Mouse (Mus musculus): ENCODE measurements around the gene Pcbp3. TPM values are rescaled to one million over a fixed set of nuclear protein-coding genes. Genes with fewer than 3 reads are reported as not detected.
A peak's percentile ranks its signal among the peaks of the same experiment; 100 is the strongest.

The Pcbp3 gene
- polyA plus RNA-seq, 1 experiment from 2014 or later, result 11.8 TPM

- Histone ChIP-seq H3K4me1 (peaks cover 9% of the 10 kb centered on the region; the same call in 1 of the 2 replicates), H3K9me3 (no peaks in the 10 kb centered on the region), H3K4me3 (no peak overlapping the region), H3K27ac (replicated peaks) (no peak overlapping the region), H3K36me3 (no peaks in the 10 kb centered on the region), H3K9ac (no peak overlapping the region), H3K4me2 (no peak overlapping the region), H3K27me3 (replicated peaks) (no peaks in the 10 kb centered on the region)
- 83% methylated on average over 2 of the region's 2 CpGs for WGBS
- no peak for ATAC-seq (ENCODE audit: extremely low read depth, insufficient number of reproducible peaks, low FRiP score, low TSS enrichment)
Measured at GRCm38 (mm10) chr10:76818337-76818736, 143.3 kb downstream of the Pcbp3 start.

DNA sequence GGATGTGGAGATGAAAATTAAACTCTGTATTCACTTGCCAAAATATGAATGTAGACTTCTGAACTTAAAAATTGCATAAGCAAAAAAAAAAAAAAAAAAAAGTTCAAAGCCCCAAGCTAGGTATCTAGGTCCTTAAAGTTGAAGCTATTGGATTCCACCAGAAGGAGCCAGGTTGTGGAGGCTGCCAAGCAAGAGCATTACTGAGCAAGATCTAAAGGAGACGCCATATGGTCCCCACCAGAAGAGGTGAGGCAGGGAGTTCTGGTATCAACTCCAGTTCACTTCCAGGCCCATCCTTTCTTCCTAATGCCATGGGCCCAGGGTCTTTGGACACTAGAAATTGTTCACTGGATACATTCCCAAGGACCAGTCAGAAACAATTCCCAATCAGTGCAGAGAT is 144.8 kb downstream of the Pcbp3 start:
- ATAC-seq (ENCODE audit: extremely low read depth, insufficient number of reproducible peaks, low FRiP score, low TSS enrichment), result no peak

GRCm38 (mm10) chr10:76816436-76816835 is 145.3 kb downstream of the Pcbp3 start:
- H3K9me3 ChIP-seq, result no peaks in the 10 kb centered on the region
- ATAC-seq (ENCODE audit: extremely low read depth, insufficient number of reproducible peaks, low FRiP score, low TSS enrichment), result no peak
- WGBS, result 49% methylated on average over 7 of the region's 7 CpGs

More for the DNA sequence above, 144.8 kb downstream of the Pcbp3 start:
- H3K4me3 ChIP-seq, result no peak overlapping the region
- H3K27me3 ChIP-seq (replicated peaks), result no peaks in the 10 kb centered on the region
- no peak overlapping the region for H3K9ac ChIP-seq
- peaks cover 10% of the 10 kb centered on the region; the same call in 1 of the 2 replicates for H3K4me1 ChIP-seq
- no peak overlapping the region for H3K27ac ChIP-seq (replicated peaks)
- H3K4me2 ChIP-seq, result no peak overlapping the region
- WGBS, result 56% methylated on average over 1 of the region's 1 CpGs
- no peaks in the 10 kb centered on the region for H3K36me3 ChIP-seq
- H3K9me3 ChIP-seq, result no peaks in the 10 kb centered on the region

DNA sequence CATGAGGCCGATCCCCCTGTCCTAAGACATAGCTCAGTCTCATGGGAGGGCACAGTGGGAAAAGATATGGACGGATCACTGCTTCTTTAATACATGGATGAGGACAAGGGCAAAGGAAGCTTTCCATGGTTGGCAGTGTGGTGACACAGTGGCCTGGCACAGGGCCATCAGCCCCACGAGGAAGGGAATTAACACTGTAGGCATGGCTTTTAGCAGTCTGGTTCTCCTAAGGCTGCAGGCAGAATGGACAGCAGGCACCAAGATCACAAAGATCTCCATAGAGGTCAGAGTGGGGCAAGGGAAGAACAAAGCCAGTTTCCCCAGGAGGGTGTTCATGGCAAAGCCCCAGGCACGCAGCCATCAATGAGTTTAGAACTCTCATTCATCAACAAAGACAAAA is 146.2 kb downstream of the Pcbp3 start:
- no peak overlapping the region for H3K4me2 ChIP-seq
- WGBS, result 64% methylated on average over 4 of the region's 4 CpGs
- no peaks in the 10 kb centered on the region for H3K9me3 ChIP-seq

More at GRCm38 (mm10) chr10:76816436-76816835, 145.3 kb downstream of the Pcbp3 start:
- Histone ChIP-seq H3K4me2 (no peak overlapping the region), H3K4me3 (no peak overlapping the region), H3K27ac (replicated peaks) (no peak overlapping the region), H3K27me3 (replicated peaks) (no peaks in the 10 kb centered on the region), H3K36me3 (no peaks in the 10 kb centered on the region), H3K9ac (no peak overlapping the region), H3K4me1 (peaks cover 10% of the 10 kb centered on the region; the same call in 1 of the 2 replicates)

DNA sequence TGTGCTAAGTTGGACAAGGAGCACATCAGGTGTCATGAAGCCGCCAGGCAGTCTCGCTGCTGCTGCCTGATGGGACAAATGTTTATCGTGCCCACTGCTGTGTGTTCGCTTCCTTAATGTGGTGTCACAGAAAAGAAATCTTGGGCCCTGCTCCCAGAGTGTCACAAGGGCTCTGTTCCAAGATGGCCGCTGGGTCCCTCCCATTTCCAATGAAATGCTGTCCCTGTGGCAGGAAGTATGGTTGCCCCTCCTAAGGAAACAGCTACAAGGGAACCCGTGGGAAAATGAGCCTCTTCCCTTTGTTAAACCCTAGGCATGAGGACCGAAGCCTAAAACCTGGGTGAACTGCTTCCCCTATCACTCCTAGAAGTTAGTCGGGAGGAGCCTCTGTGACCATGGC is 146.9 kb downstream of the Pcbp3 start:
- Histone ChIP-seq H3K4me1 (peaks cover 20% of the 10 kb centered on the region; the same call in 1 of the 2 replicates), H3K4me2 (no peak overlapping the region), H3K4me3 (no peak overlapping the region), H3K36me3 (no peaks in the 10 kb centered on the region), H3K9me3 (no peaks in the 10 kb centered on the region), H3K27ac (replicated peaks) (no peak overlapping the region), H3K9ac (no peak overlapping the region), H3K27me3 (replicated peaks) (no peaks in the 10 kb centered on the region)
- WGBS, result 77% methylated on average over 8 of the region's 8 CpGs
- no peak for ATAC-seq (ENCODE audit: extremely low read depth, insufficient number of reproducible peaks, low FRiP score, low TSS enrichment)

More for the DNA sequence above, 146.2 kb downstream of the Pcbp3 start:
- no peak for ATAC-seq (ENCODE audit: extremely low read depth, insufficient number of reproducible peaks, low FRiP score, low TSS enrichment)
- Histone ChIP-seq H3K4me1 (peaks cover 14% of the 10 kb centered on the region; the same call in 1 of the 2 replicates), H3K27ac (replicated peaks) (no peak overlapping the region), H3K36me3 (no peaks in the 10 kb centered on the region), H3K4me3 (no peak overlapping the region), H3K9ac (no peak overlapping the region), H3K27me3 (replicated peaks) (no peaks in the 10 kb centered on the region)

GRCm38 (mm10) chr10:76809916-76810660 is 151.6 kb downstream of the Pcbp3 start:
- Histone ChIP-seq H3K9ac (no peak overlapping the region), H3K4me1 (peaks cover 39% of the 10 kb centered on the region), H3K27ac (replicated peaks) (no peak overlapping the region), H3K9me3 (no peaks in the 10 kb centered on the region), H3K4me2 (no peak overlapping the region), H3K4me3 (no peak overlapping the region), H3K27me3 (replicated peaks) (no peaks in the 10 kb centered on the region), H3K36me3 (no peaks in the 10 kb centered on the region)
- WGBS, result 60% methylated on average over 7 of the region's 7 CpGs
- ATAC-seq (ENCODE audit: extremely low read depth, insufficient number of reproducible peaks, low FRiP score, low TSS enrichment), result no peak

- Histone ChIP-seq H3K4me1 (peaks cover 38% of the 10 kb centered on the region), H3K9ac (no peak overlapping the region; the same call in 1 of the 2 replicates), H3K27me3 (replicated peaks) (no peaks in the 10 kb centered on the region), H3K36me3 (no peaks in the 10 kb centered on the region), H3K9me3 (no peaks in the 10 kb centered on the region), H3K4me2 (no peak overlapping the region), H3K4me3 (no peak overlapping the region), H3K27ac (replicated peaks) (no peak overlapping the region)
- 73% methylated on average over 11 of the region's 11 CpGs for WGBS
- no peak for ATAC-seq (ENCODE audit: extremely low read depth, insufficient number of reproducible peaks, low FRiP score, low TSS enrichment)
Measured at GRCm38 (mm10) chr10:76809439-76809838, 152.2 kb downstream of the Pcbp3 start.

DNA sequence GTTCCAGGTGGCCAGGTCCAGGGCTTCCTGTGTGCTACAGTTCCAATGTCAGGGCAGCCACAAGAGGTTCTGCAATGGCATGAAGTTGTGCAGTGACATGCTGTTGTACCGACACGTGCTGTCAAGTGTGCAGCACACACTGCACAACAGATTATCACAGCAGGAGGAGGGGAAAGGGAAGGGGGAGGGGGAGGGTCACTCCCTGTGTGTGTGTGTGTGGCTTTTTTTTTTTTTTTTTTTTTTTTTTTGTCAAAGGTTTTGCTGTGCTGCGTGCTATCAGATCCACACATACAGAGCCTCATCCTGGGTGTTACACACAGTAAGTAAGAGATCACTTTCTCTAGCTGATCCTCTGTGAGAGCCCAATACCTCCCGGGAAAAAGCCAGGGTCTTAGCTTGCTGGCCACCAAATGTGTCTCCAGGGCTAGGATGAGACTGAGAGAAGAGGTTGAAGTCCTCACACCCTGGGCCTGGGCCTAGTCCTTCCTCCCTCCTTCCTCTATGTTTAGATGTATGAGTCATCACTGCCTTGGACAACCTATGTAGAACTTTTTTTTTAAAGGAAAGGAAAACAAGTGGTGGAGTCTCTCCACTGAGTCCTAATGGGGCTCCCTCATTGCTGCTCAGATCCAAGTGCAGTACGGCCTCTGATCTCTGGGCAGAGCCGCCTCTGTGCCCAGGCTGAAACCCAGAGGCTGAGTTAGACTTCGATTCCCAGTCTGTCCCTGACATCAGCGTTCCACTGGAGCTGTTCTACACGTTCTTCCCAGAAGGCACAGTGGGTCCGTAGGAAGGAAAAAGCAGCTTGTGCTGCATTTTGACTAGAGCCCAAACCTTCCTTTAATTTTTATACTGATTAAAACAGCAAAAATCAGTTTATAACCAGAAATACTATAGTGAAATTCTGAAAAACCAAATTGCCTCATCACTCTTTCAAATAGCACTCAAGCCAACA is 153.0 kb downstream of the Pcbp3 start:
- Histone ChIP-seq H3K27me3 (replicated peaks) (no peaks in the 10 kb centered on the region), H3K9ac (no peak overlapping the region), H3K9me3 (no peaks in the 10 kb centered on the region), H3K27ac (replicated peaks) (no peak overlapping the region), H3K4me1 (peaks cover 37% of the 10 kb centered on the region), H3K36me3 (no peaks in the 10 kb centered on the region), H3K4me2 (no peak overlapping the region), H3K4me3 (no peak overlapping the region)
- 58% methylated on average over 10 of the region's 10 CpGs for WGBS
- 0 out of 2 replicates have a peak, but pooled peaks have one; percentile 37 for ATAC-seq (ENCODE audit: extremely low read depth, insufficient number of reproducible peaks, low FRiP score, low TSS enrichment)

GRCm38 (mm10) chr10:76802500-76802885 is 159.2 kb downstream of the Pcbp3 start:
- 74% methylated on average over 4 of the region's 4 CpGs for WGBS
- no peak overlapping the region for H3K4me2 ChIP-seq
- H3K27ac ChIP-seq (replicated peaks), result no peak overlapping the region
- H3K4me1 ChIP-seq, result peaks cover 32% of the 10 kb centered on the region
- no peaks in the 10 kb centered on the region for H3K36me3 ChIP-seq
- ATAC-seq (ENCODE audit: extremely low read depth, insufficient number of reproducible peaks, low FRiP score, low TSS enrichment), result no peak
- H3K9me3 ChIP-seq, result no peaks in the 10 kb centered on the region
- no peak overlapping the region for H3K9ac ChIP-seq
- H3K27me3 ChIP-seq (replicated peaks), result no peaks in the 10 kb centered on the region
- H3K4me3 ChIP-seq, result no peak overlapping the region

- H3K4me2 ChIP-seq, result no peak overlapping the region
- no peaks in the 10 kb centered on the region for H3K27me3 ChIP-seq (replicated peaks)
- no peak overlapping the region for H3K4me3 ChIP-seq
- peaks cover 27% of the 10 kb centered on the region for H3K4me1 ChIP-seq
- no peak overlapping the region for H3K27ac ChIP-seq (replicated peaks)
- no peaks in the 10 kb centered on the region for H3K9me3 ChIP-seq
- no peak overlapping the region for H3K9ac ChIP-seq
- WGBS, result 71% methylated on average over 6 of the region's 6 CpGs
- no peak for ATAC-seq (ENCODE audit: extremely low read depth, insufficient number of reproducible peaks, low FRiP score, low TSS enrichment)
- H3K36me3 ChIP-seq, result no peaks in the 10 kb centered on the region
Measured at GRCm38 (mm10) chr10:76801841-76802499, 159.7 kb downstream of the Pcbp3 start.

GRCm38 (mm10) chr10:76801237-76801641 is 160.4 kb downstream of the Pcbp3 start:
- Histone ChIP-seq H3K9ac (no peak overlapping the region), H3K4me2 (no peak overlapping the region), H3K4me1 (peaks cover 28% of the 10 kb centered on the region), H3K36me3 (no peaks in the 10 kb centered on the region), H3K27ac (replicated peaks) (no peak overlapping the region), H3K9me3 (no peaks in the 10 kb centered on the region), H3K4me3 (no peak overlapping the region), H3K27me3 (replicated peaks) (no peaks in the 10 kb centered on the region)
- ATAC-seq (ENCODE audit: extremely low read depth, insufficient number of reproducible peaks, low FRiP score, low TSS enrichment), result no peak
- WGBS, result 39% methylated on average over 5 of the region's 5 CpGs
